Mouse (Mus musculus): ENCODE measurements around the gene Upp2. TPM values are rescaled to one million over a fixed set of nuclear protein-coding genes. Genes with fewer than 3 reads are reported as not detected.

Gene Upp2
- polyA plus RNA-seq, 1 experiment from 2014 or later = 45.7 TPM

- Histone ChIP-seq H3K27ac (ENCODE audit: low read depth) (no peak overlapping the region), H3K4me3 (ENCODE audit: low read depth, low read length) (no peak overlapping the region), H3K4me1 (ENCODE audit: insufficient read depth) (peaks cover 17% of the 10 kb centered on the region), H3K9me3 (ENCODE audit: low read length) (no peaks in the 10 kb centered on the region), H3K36me3 (replicated peaks; ENCODE audit: insufficient read depth, low read length) (no peaks in the 10 kb centered on the region), H3K4me2 (ENCODE audit: low read depth, low read length) (no peak overlapping the region), H3K27me3 (ENCODE audit: insufficient read depth, low read length) (no peaks in the 10 kb centered on the region), H3K9ac (replicated peaks) (no peak overlapping the region)
- no peak for DNase-seq
- TF ChIP-seq EP300 (IDR thresholded peaks at IDR 0.05; ENCODE audit: low read depth) (no peak), CTCF (IDR thresholded peaks at IDR 0.05; ENCODE audit: low read depth) (no peak)
- ATAC-seq = no peak
- 81% methylated on average over 7 of the region's 7 CpGs for WGBS (ENCODE audit: insufficient replicate concordance)
Observed at GRCm38 (mm10) chr2:58546264-58546663, 20.8 kb upstream of the Upp2 start.

- peaks cover 31% of the 10 kb centered on the region for H3K4me1 ChIP-seq (ENCODE audit: insufficient read depth)
- no peak for ATAC-seq
- no peak overlapping the region for H3K4me2 ChIP-seq (ENCODE audit: low read depth, low read length)
- TF ChIP-seq EP300 (IDR thresholded peaks at IDR 0.05; ENCODE audit: low read depth) = no peak
- no peak overlapping the region for H3K9ac ChIP-seq (replicated peaks)
- no peak overlapping the region for H3K4me3 ChIP-seq (ENCODE audit: low read depth, low read length)
- no peaks in the 10 kb centered on the region for H3K9me3 ChIP-seq (ENCODE audit: low read length)
- no peaks in the 10 kb centered on the region for H3K27me3 ChIP-seq (ENCODE audit: insufficient read depth, low read length)
- WGBS (ENCODE audit: insufficient replicate concordance) = 56% methylated on average over 7 of the region's 7 CpGs
- no peak overlapping the region for H3K27ac ChIP-seq (ENCODE audit: low read depth)
- no peak for DNase-seq
- no peaks in the 10 kb centered on the region for H3K36me3 ChIP-seq (replicated peaks; ENCODE audit: insufficient read depth, low read length)
Observed at GRCm38 (mm10) chr2:58548943-58549342, 18.2 kb upstream of the Upp2 start.

GRCm38 (mm10) chr2:58549960-58550359 is 17.1 kb upstream of the Upp2 start:
- WGBS (ENCODE audit: insufficient replicate concordance) = 58% methylated on average over 6 of the region's 6 CpGs

GRCm38 (mm10) chr2:58550488-58550887 is 16.6 kb upstream of the Upp2 start:
- TF ChIP-seq CTCF (IDR thresholded peaks at IDR 0.05; ENCODE audit: low read depth) = no peak
- TF ChIP-seq EP300 (IDR thresholded peaks at IDR 0.05; ENCODE audit: low read depth) = no peak
- WGBS (ENCODE audit: insufficient replicate concordance) = 66% methylated on average over 9 of the region's 9 CpGs

More at GRCm38 (mm10) chr2:58549960-58550359, 17.1 kb upstream of the Upp2 start:
- Histone ChIP-seq H3K27me3 (ENCODE audit: insufficient read depth, low read length) (no peaks in the 10 kb centered on the region), H3K36me3 (replicated peaks; ENCODE audit: insufficient read depth, low read length) (no peaks in the 10 kb centered on the region), H3K9ac (replicated peaks) (no peak overlapping the region), H3K4me3 (ENCODE audit: low read depth, low read length) (no peak overlapping the region), H3K4me2 (ENCODE audit: low read depth, low read length) (no peak overlapping the region), H3K27ac (ENCODE audit: low read depth) (no peak overlapping the region), H3K9me3 (ENCODE audit: low read length) (no peaks in the 10 kb centered on the region), H3K4me1 (ENCODE audit: insufficient read depth) (peaks cover 31% of the 10 kb centered on the region)
- DNase-seq (no peak), ATAC-seq (no peak)
- TF ChIP-seq CTCF (IDR thresholded peaks at IDR 0.05; ENCODE audit: low read depth) (no peak), EP300 (IDR thresholded peaks at IDR 0.05; ENCODE audit: low read depth) (no peak)

GRCm38 (mm10) chr2:58551866-58552265 is 15.2 kb upstream of the Upp2 start:
- Histone ChIP-seq H3K9ac (replicated peaks) (0 out of 2 replicates have a peak overlapping the region, but pooled peaks have one; percentile 11), H3K4me1 (ENCODE audit: insufficient read depth) (peaks cover 31% of the 10 kb centered on the region), H3K4me2 (ENCODE audit: low read depth, low read length) (peak overlapping the region; percentile 26; the same call in 1 of the 2 replicates), H3K36me3 (replicated peaks; ENCODE audit: insufficient read depth, low read length) (no peaks in the 10 kb centered on the region), H3K4me3 (ENCODE audit: low read depth, low read length) (no peak overlapping the region), H3K9me3 (ENCODE audit: low read length) (no peaks in the 10 kb centered on the region), H3K27me3 (ENCODE audit: insufficient read depth, low read length) (no peaks in the 10 kb centered on the region), H3K27ac (ENCODE audit: low read depth) (peak overlapping the region; percentile 57)
- WGBS (ENCODE audit: insufficient replicate concordance) = 51% methylated on average over 6 of the region's 6 CpGs
- no peak for ATAC-seq
- TF ChIP-seq CTCF (IDR thresholded peaks at IDR 0.05; ENCODE audit: low read depth) (no peak), EP300 (IDR thresholded peaks at IDR 0.05; ENCODE audit: low read depth) (no peak)
- DNase-seq = no peak

More at GRCm38 (mm10) chr2:58550488-58550887, 16.6 kb upstream of the Upp2 start:
- no peak overlapping the region for H3K4me2 ChIP-seq (ENCODE audit: low read depth, low read length)
- H3K9me3 ChIP-seq (ENCODE audit: low read length) = no peaks in the 10 kb centered on the region
- H3K4me1 ChIP-seq (ENCODE audit: insufficient read depth) = peaks cover 31% of the 10 kb centered on the region
- H3K4me3 ChIP-seq (ENCODE audit: low read depth, low read length) = no peak overlapping the region
- no peaks in the 10 kb centered on the region for H3K27me3 ChIP-seq (ENCODE audit: insufficient read depth, low read length)
- ATAC-seq (no peak), DNase-seq (no peak)
- no peak overlapping the region for H3K27ac ChIP-seq (ENCODE audit: low read depth)
- no peaks in the 10 kb centered on the region for H3K36me3 ChIP-seq (replicated peaks; ENCODE audit: insufficient read depth, low read length)
- H3K9ac ChIP-seq (replicated peaks) = no peak overlapping the region

- Histone ChIP-seq H3K4me2 (ENCODE audit: low read depth, low read length) (peak overlapping the region; percentile 26), H3K9ac (replicated peaks) (0 out of 2 replicates have a peak overlapping the region, but pooled peaks have one; percentile 11), H3K9me3 (ENCODE audit: low read length) (no peaks in the 10 kb centered on the region), H3K36me3 (replicated peaks; ENCODE audit: insufficient read depth, low read length) (no peaks in the 10 kb centered on the region), H3K27me3 (ENCODE audit: insufficient read depth, low read length) (no peaks in the 10 kb centered on the region), H3K4me3 (ENCODE audit: low read depth, low read length) (no peak overlapping the region), H3K4me1 (ENCODE audit: insufficient read depth) (peaks cover 32% of the 10 kb centered on the region), H3K27ac (ENCODE audit: low read depth) (peak overlapping the region; percentile 57; the same call in 1 of the 2 replicates)
- 52% methylated on average over 3 of the region's 3 CpGs for WGBS (ENCODE audit: insufficient replicate concordance)
- TF ChIP-seq EP300 (IDR thresholded peaks at IDR 0.05; ENCODE audit: low read depth) (no peak), CTCF (IDR thresholded peaks at IDR 0.05; ENCODE audit: low read depth) (no peak)
- no peak for DNase-seq
- ATAC-seq = no peak
Observed at GRCm38 (mm10) chr2:58552296-58552695, 14.8 kb upstream of the Upp2 start.

Measured in liver, postnatal 0 days (tissue).